Mouse (Mus musculus) spleen, adult 2 months (tissue): Measurements from ENCODE around the gene Rraga.
A peak's percentile ranks its signal among the peaks of the same experiment; 100 is the strongest.

Source experiments
- CTCF ChIP-seq: fragments of 200-500 bp; IDR thresholded peaks from 2 replicates; pipeline ENCODE4 v1.5.1; 2011; ENCODE audit warnings: mild to moderate bottlenecking, inconsistent platforms; ENCODE audit not compliant: insufficient read depth, insufficient read length, insufficient replicate concordance; ENCODE audit errors: extremely low read depth
- POLR2A ChIP-seq: fragments of 200-500 bp; IDR thresholded peaks from 2 replicates; pipeline ENCODE4 v1.6.1; 2011; ENCODE audit warnings: low read depth, low read length, inconsistent platforms

DNA sequence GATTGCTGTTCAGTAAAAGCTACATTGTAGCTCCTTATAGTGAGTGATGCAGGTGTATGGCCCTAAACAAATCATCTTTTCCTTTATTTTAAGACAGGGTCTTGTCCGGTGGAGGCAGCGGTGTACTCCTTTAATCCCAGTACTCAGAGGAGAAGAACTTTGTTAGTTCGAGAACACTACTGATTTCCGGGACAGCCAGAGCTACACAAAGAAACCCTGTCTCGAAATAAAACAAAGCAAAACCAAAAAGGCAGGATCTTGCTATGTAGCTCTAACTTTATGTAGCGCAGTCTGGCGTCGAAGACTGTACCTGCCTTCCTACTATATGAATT lies 36.8 kb downstream of the Rraga start:
- TF ChIP-seq CTCF (no peak), POLR2A (0 out of 2 replicates have a peak, but pooled peaks have one; percentile 9)
